Mouse (Mus musculus): ENCODE results near the gene S1pr5. TPM values are rescaled to one million over a fixed set of nuclear protein-coding genes. Genes with fewer than 3 reads are reported as not detected.
"Not testable (repeated sequence)": the region's sequence is repeated elsewhere in the genome, so short reads cannot be mapped to it uniquely, and the experiment has no call there.

The S1pr5 gene
- 2.1 and 3.6 TPM in 2 replicates for polyA plus RNA-seq (2012; ENCODE audit: insufficient read depth, insufficient read length, missing spikeins)

GRCm38 (mm10) chr9:21248326-21248725 lies at the start of gene S1pr5:
S1pr5 (minus strand) TSS chr9:21248443.
- Histone ChIP-seq H3K27ac (replicated peaks; ENCODE audit: low read depth, low read length) (no peak within 1 kb of the TSS; the same call in 1 of the 2 replicates), H3K4me1 (ENCODE audit: control insufficient read depth, insufficient read depth, insufficient read length, low read length) (peaks cover 5% of the 10 kb centered on the region; the same call in 1 of the 2 replicates), H3K4me3 (ENCODE audit: insufficient read depth, low read depth, low read length) (peak within 1 kb of the TSS; percentile 43)

GRCm38 (mm10) chr9:21292271-21292670 lies 44.0 kb upstream of the S1pr5 start:
- Histone ChIP-seq H3K27ac (replicated peaks; ENCODE audit: low read depth, low read length) (no peak overlapping the region), H3K4me1 (ENCODE audit: control insufficient read depth, insufficient read depth, insufficient read length, low read length) (peaks cover 8% of the 10 kb centered on the region), H3K4me3 (ENCODE audit: insufficient read depth, low read depth, low read length) (no peak overlapping the region)

- not testable (repeated sequence) for H3K27ac ChIP-seq (replicated peaks; ENCODE audit: low read depth, low read length); H3K4me1 ChIP-seq (ENCODE audit: control insufficient read depth, insufficient read depth, insufficient read length, low read length)
- H3K4me3 ChIP-seq (ENCODE audit: insufficient read depth, low read depth, low read length): peak overlapping the region; percentile 25
Observed at GRCm38 (mm10) chr9:21291868-21292267, 43.6 kb upstream of the S1pr5 start.

GRCm38 (mm10) chr9:21291022-21291787 lies 43.0 kb upstream of the S1pr5 start, which contains the start of gene Cdkn2d:
Cdkn2d (minus strand) TSS chr9:21291407.
- H3K4me3 ChIP-seq (ENCODE audit: insufficient read depth, low read depth, low read length): peak within 1 kb of the TSS; percentile 73

GRCm38 (mm10) chr9:21290589-21290988 lies 42.3 kb upstream of the S1pr5 start:
- H3K4me3 ChIP-seq (ENCODE audit: insufficient read depth, low read depth, low read length): peak overlapping the region; percentile 73
- H3K4me1 ChIP-seq (ENCODE audit: control insufficient read depth, insufficient read depth, insufficient read length, low read length): peaks cover 12% of the 10 kb centered on the region
- H3K27ac ChIP-seq (replicated peaks; ENCODE audit: low read depth, low read length): peak overlapping the region; percentile 21; the same call in 1 of the 2 replicates

More at GRCm38 (mm10) chr9:21291022-21291787, 43.0 kb upstream of the S1pr5 start, which contains the start of gene Cdkn2d:
- H3K4me1 ChIP-seq (ENCODE audit: control insufficient read depth, insufficient read depth, insufficient read length, low read length): peaks cover 12% of the 10 kb centered on the region
- peak within 1 kb of the TSS; percentile 21; the same call in 1 of the 2 replicates for H3K27ac ChIP-seq (replicated peaks; ENCODE audit: low read depth, low read length)

GRCm38 (mm10) chr9:21289337-21289671 lies 41.1 kb upstream of the S1pr5 start:
- 0 out of 2 replicates have a peak overlapping the region, but pooled peaks have one; percentile 2 for H3K4me3 ChIP-seq (ENCODE audit: insufficient read depth, low read depth, low read length)
- H3K27ac ChIP-seq (replicated peaks; ENCODE audit: low read depth, low read length): no peak overlapping the region
- peaks cover 12% of the 10 kb centered on the region for H3K4me1 ChIP-seq (ENCODE audit: control insufficient read depth, insufficient read depth, insufficient read length, low read length)

GRCm38 (mm10) chr9:21288404-21289336 lies 40.4 kb upstream of the S1pr5 start:
- peaks cover 12% of the 10 kb centered on the region for H3K4me1 ChIP-seq (ENCODE audit: control insufficient read depth, insufficient read depth, insufficient read length, low read length)
- H3K27ac ChIP-seq (replicated peaks; ENCODE audit: low read depth, low read length): peak overlapping the region; percentile 69
- peak overlapping the region; percentile 58 for H3K4me3 ChIP-seq (ENCODE audit: insufficient read depth, low read depth, low read length)

- peak within 1 kb of the TSS; percentile 75 for H3K27ac ChIP-seq (replicated peaks; ENCODE audit: low read depth, low read length)
- peak within 1 kb of the TSS; percentile 78 for H3K4me3 ChIP-seq (ENCODE audit: insufficient read depth, low read depth, low read length)
- peaks cover 12% of the 10 kb centered on the region for H3K4me1 ChIP-seq (ENCODE audit: control insufficient read depth, insufficient read depth, insufficient read length, low read length)
Observed at GRCm38 (mm10) chr9:21287571-21288402, 39.5 kb upstream of the S1pr5 start, which contains the start of gene Kri1. Kri1 (minus strand) TSS chr9:21287969.

GRCm38 (mm10) chr9:21286753-21287152 lies 38.5 kb upstream of the S1pr5 start:
- Histone ChIP-seq H3K4me1 (ENCODE audit: control insufficient read depth, insufficient read depth, insufficient read length, low read length) (peaks cover 12% of the 10 kb centered on the region), H3K27ac (replicated peaks; ENCODE audit: low read depth, low read length) (no peak overlapping the region), H3K4me3 (ENCODE audit: insufficient read depth, low read depth, low read length) (peak overlapping the region; percentile 78; the same call in 1 of the 2 replicates)

- Histone ChIP-seq H3K27ac (replicated peaks; ENCODE audit: low read depth, low read length) (no peak overlapping the region), H3K4me3 (ENCODE audit: insufficient read depth, low read depth, low read length) (no peak overlapping the region), H3K4me1 (ENCODE audit: control insufficient read depth, insufficient read depth, insufficient read length, low read length) (peaks cover 14% of the 10 kb centered on the region)
Observed at GRCm38 (mm10) chr9:21283994-21284393, 35.8 kb upstream of the S1pr5 start.

GRCm38 (mm10) chr9:21283591-21283990 lies 35.3 kb upstream of the S1pr5 start:
- Histone ChIP-seq H3K27ac (replicated peaks; ENCODE audit: low read depth, low read length) (no peak overlapping the region), H3K4me1 (ENCODE audit: control insufficient read depth, insufficient read depth, insufficient read length, low read length) (peaks cover 14% of the 10 kb centered on the region), H3K4me3 (ENCODE audit: insufficient read depth, low read depth, low read length) (no peak overlapping the region)

GRCm38 (mm10) chr9:21277776-21278175 lies 29.5 kb upstream of the S1pr5 start:
- peaks cover 11% of the 10 kb centered on the region for H3K4me1 ChIP-seq (ENCODE audit: control insufficient read depth, insufficient read depth, insufficient read length, low read length)
- H3K4me3 ChIP-seq (ENCODE audit: insufficient read depth, low read depth, low read length): no peak overlapping the region
- no peak overlapping the region for H3K27ac ChIP-seq (replicated peaks; ENCODE audit: low read depth, low read length)

- Histone ChIP-seq H3K4me3 (ENCODE audit: insufficient read depth, low read depth, low read length) (no peak overlapping the region), H3K27ac (replicated peaks; ENCODE audit: low read depth, low read length) (no peak overlapping the region), H3K4me1 (ENCODE audit: control insufficient read depth, insufficient read depth, insufficient read length, low read length) (peaks cover 11% of the 10 kb centered on the region)
Observed at GRCm38 (mm10) chr9:21276307-21276706, 28.1 kb upstream of the S1pr5 start.

- Histone ChIP-seq H3K4me3 (ENCODE audit: insufficient read depth, low read depth, low read length) (no peak overlapping the region), H3K27ac (replicated peaks; ENCODE audit: low read depth, low read length) (no peak overlapping the region), H3K4me1 (ENCODE audit: control insufficient read depth, insufficient read depth, insufficient read length, low read length) (peaks cover 11% of the 10 kb centered on the region)
Observed at GRCm38 (mm10) chr9:21275727-21276126, 27.5 kb upstream of the S1pr5 start.
